Mouse (Mus musculus) cerebellum, postnatal 4 days (tissue): ENCODE results near the gene Zfp697.
"Not testable (repeated sequence)": the region's sequence is repeated elsewhere in the genome, so short reads cannot be mapped to it uniquely, and the experiment has no call there.

Experiments
- DNase-seq, 2 experiments: peaks; one replicate each; pipeline ENCODE4 v3.0.0; 2022; ENCODE audit warnings: low spot score in 2 of 2, mixed read lengths in 1 of 2

The Zfp697 gene

GRCm38 (mm10) chr3:98368776-98369175 lies 13.5 kb upstream of the Zfp697 start:
- no peak for DNase-seq

- DNase-seq, result no peak
These were observed 8.1 kb upstream of the Zfp697 start for GRCm38 (mm10) chr3:98374062-98374719.

DNA sequence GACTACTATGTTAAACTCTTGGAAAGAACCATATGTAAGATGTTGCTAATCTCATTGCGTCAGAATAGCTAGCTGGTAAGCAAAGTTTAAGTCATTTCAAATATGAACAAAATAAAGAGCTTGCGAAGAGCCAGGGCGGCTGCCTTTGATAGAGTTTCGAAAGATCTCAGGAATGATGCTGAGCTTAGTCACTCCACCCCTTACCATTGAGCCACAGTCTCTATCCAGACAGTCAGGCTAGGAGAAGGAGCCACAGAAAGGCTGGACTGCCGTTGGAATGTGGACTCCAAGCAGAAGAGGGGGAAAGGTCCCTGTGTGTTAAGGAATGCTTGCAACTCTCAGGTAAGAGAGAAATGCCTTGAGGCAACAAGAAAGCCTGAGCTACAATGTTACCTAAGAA lies 7.3 kb upstream of the Zfp697 start:
- DNase-seq, result no peak

DNA sequence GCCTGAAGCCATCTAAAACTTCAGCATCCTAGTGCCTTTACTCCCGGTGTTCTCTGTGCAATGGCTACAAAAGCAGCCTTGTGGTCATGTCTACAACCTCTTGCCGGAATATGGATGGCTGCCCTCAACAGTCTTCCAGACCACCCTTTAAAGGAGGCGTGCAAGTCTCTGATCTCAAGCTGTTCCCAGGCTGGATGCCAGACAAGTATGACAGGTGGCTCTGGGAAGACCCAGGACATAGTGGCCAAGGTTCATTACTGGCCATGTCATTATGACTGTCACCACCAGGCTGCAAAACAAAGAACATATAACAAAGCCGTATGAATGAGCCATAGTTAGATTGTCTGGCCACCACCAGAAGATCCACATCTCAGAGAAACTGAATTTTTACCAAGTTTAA lies 4.0 kb upstream of the Zfp697 start:
- no peak for DNase-seq

DNA sequence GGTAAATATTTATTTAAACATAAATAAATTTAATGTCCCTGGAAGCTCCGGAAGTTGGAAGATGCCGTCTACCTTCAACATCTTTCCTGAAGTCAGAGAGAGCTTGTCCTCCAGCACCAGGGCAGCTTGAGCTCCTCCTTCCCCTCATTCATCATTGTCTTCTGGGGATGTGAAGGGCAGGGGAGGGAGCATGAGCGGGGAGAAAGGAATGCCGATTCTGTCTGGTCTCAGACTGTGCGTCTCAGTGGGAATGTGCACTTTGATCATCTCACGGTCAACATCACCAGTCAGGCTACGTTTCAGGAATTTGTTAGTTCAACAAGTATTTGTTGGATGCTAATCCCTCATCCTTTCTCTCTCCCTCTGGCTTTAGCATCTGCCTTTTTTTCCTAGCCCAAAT lies 3.0 kb upstream of the Zfp697 start:
- no peak for DNase-seq

- DNase-seq, result no peak
These were observed 500 bp upstream of the Zfp697 start for GRCm38 (mm10) chr3:98381677-98382245.

GRCm38 (mm10) chr3:98383024-98383790 lies 946 bp downstream of the Zfp697 start:
- peak in 1 of 2 experiments; percentile 20 for DNase-seq

- DNase-seq, result no peak
These were observed 4.8 kb downstream of the Zfp697 start for GRCm38 (mm10) chr3:98387086-98387485.

DNA sequence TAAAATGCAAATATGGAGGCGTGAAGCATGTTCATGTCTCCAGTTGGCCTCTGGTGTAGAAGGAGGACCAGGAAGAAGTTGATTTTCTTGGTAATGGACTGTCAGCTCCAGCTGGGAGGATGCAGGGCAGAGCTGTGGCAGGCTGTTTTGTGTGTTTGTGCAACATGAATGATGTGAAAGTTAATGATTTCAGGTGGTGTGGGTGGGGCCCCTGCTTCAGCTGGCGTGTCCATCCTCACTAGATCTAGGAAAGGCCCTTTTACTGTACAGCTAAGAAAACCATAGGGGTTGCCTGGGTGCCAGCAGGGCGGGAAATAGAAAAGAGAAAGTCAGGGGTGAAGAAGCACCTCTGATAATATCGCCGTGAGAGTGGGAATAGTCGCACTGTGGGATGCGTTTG lies 5.5 kb downstream of the Zfp697 start:
- DNase-seq, result no peak

- DNase-seq, result no peak
These were observed 7.0 kb downstream of the Zfp697 start for GRCm38 (mm10) chr3:98389305-98389704.

DNA sequence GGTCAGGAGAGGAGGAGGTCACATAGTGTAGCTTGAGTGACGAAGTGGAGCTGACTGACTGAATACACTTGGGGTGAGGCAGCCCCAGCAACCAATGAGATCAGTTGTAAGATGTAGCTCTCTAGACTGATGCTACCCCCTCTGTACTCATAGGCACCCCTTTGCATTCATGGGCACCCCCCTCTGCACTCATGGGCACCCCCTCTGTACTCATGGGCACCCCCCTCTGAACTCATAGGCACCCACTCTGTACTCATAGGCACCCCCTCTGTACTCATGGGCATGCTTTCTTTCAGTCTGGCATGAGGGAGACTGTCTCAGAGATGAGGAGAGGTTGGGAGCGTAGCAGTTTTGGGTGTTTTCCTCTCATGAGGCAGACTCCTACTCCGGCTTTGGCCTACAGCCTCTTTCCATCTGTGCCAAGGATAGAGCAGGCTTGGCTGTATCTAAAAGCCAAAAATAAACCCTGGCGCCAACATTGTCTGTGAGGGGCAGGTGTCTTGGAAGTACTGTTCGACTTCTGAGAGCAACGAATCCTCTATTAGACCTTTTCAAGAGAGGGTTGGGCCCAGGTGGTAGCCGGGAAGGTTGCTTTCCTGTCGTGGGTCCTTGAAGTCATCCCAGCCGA lies 22.1 kb downstream of the Zfp697 start:
- DNase-seq, result not testable (repeated sequence)

GRCm38 (mm10) chr3:98405877-98406276 lies 23.6 kb downstream of the Zfp697 start:
- DNase-seq, result not testable (repeated sequence)

GRCm38 (mm10) chr3:98406569-98407144 lies 24.4 kb downstream of the Zfp697 start:
- not testable (repeated sequence) for DNase-seq

DNA sequence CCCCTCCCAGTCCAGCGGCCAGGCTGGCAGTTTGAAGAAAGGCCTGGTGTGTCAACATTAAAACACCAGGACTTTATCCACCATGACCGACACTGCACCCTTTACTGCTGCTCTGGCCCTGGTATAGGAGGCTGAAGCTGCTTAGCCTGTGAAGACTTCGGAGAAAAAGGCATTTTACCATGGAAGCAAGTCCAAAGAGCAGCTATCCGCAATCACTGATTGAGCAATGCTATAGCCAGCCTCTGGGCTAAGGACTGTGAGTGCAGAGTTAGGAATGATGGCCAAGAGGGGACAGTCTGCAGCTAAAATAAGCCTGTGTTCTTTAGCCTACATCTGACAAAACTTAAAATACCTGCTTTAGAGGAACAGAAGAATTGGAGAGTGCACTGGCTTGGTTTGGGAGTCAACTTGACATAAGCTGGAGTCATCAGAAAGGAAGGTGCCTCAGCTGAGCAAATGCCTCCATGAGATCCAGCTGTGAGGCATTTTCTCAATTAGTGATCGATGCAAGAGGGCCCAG lies 25.1 kb downstream of the Zfp697 start:
- DNase-seq, result not testable (repeated sequence)

DNA sequence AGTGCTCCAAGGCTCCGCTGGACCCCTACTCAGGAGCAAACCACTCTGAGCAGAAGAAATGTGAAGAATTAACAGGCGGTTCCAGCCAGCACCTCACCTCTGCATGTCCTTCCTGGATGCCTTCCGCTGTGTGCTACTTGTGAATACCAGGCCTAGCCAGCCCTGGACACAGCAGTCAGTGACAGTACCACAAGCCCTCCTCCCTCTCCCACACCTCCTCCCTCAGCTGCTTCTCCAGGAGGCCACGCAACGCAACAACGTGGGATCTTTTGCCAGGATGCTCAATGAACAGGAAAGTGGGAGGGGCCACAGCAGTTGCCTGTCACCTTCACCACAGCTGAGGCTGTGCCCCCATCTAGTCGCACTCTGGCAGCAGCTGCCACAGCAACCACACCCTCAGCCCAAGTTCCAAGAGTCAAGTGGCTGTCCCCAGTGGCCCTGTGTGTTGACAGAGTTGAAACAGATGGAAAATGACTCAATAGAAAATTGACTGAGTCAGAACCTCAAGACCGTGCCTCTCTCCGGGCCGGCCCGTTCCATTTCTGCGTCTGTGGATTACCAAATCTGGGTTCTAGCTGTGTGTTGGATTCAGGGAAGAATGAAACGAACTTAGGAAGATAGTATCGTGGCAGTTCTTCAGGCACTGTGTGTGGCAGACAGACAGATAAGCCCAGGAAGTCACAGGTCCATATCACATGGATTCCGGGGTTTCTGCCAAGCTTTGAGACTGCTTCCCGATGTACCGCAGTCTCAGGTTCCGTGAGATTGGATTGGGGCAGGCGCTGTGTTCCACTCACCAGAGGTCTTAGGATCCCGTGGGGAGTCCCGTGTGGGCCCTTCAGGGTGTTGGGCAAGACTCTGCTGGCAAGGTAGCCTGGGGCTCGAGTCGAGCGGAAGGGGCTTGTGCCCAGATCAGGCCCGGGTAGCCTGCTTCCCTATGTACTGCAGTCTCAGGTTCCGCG lies 28.6 kb downstream of the Zfp697 start:
- DNase-seq, result not testable (repeated sequence)

DNA sequence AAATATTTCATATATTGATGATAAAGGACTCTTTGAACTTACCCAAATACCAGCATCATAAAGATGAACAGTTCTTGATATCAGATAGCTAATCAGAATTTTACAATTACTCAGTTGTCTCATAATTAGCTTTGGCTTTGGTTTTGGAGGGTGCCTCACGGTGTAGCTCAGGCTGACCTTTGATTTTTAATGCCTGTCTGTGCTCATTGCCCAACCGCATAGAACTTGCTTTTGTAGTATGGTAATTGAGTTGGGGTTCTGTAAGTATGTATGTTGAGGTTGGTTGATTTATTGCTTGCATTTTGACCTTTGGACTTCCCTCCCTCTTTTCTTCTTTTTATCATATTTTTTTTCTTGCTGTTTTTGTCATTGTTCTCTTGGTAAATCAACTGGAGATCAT lies 31.5 kb downstream of the Zfp697 start:
- DNase-seq, result no peak

DNA sequence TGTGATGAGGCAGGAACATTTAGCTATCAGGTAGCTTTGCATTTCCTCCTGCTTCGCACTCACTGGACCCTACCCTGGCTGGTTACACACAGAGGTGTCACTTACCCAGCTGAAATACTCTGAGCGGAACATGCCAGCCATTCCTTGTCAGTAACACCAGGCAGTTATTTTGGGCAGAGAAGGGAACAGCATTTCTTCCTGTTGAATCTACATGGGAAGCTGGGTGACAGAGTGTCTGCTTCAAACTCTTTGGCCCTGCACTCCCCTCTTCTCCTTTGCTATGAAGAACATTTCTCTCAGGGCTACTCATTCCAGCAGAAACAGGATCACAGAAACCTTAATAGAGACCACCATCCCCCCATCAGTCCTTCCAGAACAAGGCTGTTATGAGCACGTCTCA lies 32.0 kb downstream of the Zfp697 start:
- no peak for DNase-seq

DNA sequence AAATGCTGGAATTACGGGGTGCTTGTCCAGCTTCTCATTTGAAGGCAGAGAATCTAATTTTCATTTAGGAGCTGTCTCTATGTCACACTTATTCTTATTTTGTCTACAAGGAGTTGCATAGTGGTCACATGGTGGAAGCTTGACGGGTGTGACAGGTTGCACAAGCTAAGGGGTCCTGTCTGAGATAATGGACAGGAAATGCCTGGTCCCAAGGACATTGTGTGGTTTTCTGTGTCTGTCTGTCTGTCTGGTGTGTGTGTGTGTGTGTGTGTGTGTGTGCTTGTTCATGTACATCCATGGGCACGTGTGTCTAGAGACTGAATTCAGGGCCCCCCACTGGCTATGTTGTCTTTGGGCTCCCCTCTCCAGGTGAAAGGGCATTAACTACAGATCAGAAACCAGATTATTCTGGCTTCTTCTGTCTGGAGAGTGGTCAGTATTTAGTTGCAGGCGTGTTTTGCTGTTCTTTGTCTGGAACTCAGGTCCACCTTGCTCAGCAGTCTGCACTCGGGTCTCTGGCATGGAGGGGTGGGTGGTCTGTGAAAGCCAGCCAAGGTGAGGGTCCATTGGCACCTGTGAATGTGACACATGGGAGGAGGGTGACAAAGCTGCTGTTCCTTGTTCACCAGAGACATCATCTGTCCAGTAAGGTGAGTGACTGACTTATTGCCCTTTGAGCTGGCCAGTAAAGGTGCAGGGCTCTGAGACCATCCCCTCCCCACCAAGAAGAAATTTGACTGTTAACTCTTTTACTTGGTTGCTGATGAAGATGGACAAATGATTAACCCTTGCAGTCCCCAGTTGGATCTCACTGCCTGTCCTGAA lies 34.4 kb downstream of the Zfp697 start:
- no peak for DNase-seq

DNA sequence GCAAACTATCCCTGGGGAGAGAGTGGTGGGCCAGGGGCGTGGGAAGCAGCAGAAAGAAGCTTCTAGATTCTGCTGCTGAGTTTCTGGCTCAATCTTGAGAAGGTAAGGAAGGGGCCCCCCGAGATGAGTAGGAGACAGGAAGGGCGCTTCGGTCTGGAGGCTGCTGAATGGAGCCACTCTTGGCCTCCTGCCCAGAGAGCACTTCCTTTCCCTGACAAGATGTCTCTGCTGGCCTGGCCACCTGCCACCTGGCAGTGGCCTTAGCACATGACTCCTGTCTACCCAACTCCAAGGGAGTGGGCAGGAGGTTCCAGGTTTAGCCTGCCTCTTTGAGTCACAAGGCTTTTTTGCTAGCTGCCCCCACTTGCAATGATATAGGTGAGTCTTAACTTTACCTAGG lies 35.1 kb downstream of the Zfp697 start:
- DNase-seq, result peak; percentile 53 to 87
